Mouse (Mus musculus) heart, adult 18-20 months (tissue): Measurements from ENCODE around the gene Sstr2. TPM values are rescaled to one million over a fixed set of nuclear protein-coding genes. Genes with fewer than 3 reads are reported as not detected.
A peak's percentile ranks its signal among the peaks of the same experiment; 100 is the strongest.

Source experiments
- DNase-seq, 2 experiments: peaks; one replicate each; pipeline ENCODE4 v3.0.0; 2021 to 2022; ENCODE audit warnings: mixed read lengths in 1 of 2
- long read RNA-seq, 2 experiments: library from polyadenylated mRNA; stranded (forward); transcript quantifications; one replicate each; pipeline ENCODE4 v2.0.0; 2021
- total RNA-seq, 2 experiments: library from RNA; stranded (reverse); gene quantifications; 2 replicates each; pipeline ENCODE4 v1.2.3; 2021

Gene Sstr2
- not detected for total RNA-seq
- long read RNA-seq, experiment 1 = 0 reads
- long read RNA-seq, experiment 2 = 0 reads

DNA sequence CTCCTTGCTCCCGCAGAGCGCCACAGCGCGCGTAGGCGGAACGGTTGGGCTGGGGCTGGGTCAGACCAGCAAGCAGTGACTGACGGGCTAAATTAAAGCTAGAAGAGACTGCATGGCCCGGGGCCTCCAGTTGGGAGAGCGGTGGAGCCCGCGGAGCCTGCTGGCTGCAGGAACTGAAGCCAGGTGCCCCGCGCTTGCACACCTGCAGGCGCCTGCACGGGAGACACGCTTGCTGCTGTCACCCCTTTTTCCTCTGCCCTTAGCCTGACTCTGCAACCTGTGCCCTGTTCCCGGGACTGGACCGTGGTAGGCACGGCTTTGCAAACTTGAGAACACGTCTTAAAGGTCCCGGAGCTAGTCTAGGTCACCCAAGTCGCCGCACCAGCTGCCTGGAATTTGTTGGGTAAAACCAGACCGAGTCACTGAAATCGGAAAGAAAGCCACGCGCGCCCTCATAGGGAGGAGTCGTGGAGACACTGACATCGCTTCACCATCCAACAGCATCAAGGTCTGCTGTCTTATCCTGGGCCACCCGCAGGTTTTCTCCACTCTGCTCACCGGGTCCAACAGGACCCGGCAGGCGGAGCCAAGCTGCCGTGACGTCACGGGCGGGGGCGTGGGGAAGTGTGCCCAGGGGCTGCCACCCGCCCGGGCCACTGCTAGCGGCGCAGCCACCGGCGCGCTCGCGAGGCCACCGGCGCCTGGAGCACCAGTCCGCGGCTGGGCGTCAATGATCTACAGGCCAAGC, at the start of gene Sstr2:
Sstr2 (plus strand) TSS at position 671 of the 748 bp plus-strand sequence.
- DNase-seq = peak; percentile 45 to 50

DNA sequence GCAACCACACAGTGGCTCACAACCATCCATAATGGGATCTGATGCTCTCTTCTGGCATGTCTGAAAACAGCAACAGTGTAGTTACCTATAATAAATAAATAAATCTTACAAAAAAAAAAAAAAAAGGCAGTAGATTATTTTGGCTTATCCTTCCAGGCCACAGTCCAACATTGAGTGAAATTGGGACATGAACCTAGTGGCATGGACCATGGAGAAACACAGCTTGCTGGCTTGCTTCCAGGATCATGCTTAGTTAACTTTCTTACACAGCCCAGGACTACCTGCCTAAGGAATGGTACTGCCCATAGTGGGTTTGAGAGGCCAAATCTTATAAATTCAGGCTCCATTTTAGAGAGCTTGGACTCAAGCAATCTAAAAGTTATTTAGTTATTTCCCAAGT, 47.5 kb upstream of the Sstr2 start:
- DNase-seq = no peak

DNA sequence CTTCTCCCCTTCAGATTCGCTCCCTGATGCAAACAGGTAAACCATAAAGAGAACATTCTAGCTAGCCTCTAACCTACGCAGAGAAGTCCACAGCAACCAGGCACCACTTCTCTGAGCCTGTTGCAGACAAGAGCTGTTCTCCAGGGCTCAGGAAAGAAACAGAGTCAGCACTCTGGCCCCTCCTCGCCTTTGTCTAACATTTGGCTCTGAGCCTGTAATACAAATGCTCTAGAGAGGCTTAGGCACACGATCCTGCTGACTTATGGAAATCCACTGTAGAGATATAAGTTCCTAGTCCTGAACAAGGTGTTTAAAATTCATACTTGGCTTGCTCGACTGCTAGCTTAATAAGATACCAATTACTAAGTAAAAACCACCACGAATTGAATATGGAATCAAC, 46.5 kb upstream of the Sstr2 start:
- DNase-seq = no peak

DNA sequence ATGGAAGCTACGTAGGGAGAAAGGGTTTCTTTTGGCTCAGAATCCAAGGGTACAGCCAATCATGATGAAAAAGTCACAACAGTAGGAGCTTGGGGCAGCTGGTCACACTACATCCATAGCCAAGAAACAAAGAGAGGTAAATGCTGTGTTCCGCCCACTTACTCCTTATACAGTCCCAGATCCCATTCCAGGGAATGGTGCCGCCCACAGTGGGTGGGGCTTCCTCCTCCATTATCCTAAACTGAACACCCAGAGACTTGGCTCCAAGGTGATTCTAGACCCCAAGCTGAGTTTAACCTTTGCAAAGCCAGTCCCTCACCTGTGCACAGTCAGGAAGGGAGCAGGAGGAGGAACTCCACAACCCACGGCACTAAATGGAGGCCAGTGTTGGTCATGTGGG, 41.9 kb upstream of the Sstr2 start:
- DNase-seq = no peak

DNA sequence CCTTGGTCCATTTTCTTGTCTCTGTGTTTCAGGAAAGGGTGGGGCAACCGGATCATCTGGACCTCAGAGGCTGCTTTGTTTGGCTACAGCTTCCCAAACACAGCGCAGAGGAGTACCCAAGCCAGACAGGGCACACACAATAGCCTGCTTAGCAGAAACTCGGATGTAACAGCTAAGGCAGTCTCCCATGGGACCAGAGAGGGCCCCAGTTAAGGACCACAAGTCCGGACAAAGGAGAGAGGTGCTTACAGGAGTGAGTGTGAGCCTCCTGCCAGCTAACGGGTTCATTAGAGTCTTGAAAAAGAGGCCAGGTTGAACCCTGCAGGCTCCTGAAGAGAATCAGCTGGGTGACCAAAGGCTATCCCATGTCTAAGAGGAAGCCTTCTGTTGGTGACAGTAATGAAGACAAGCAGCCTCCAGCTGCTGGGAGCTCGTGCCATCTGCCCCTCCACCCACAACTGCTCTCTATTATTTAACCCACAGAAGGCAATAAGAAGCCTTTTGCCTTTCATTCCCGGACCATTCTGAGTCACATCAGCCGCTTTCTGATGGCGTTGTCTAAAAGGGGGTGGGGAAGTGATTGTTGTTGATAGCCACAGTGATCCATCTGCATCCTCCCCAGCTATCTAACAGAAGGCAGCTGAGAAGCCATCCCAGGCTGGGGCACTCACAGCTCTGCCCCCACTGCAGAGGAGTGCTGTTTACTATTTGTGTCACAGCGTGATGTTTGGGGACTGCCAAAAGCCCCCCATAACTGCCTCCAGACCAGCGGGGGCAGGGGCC, 35.1 kb upstream of the Sstr2 start:
- peak; percentile 4 to 12 for DNase-seq

DNA sequence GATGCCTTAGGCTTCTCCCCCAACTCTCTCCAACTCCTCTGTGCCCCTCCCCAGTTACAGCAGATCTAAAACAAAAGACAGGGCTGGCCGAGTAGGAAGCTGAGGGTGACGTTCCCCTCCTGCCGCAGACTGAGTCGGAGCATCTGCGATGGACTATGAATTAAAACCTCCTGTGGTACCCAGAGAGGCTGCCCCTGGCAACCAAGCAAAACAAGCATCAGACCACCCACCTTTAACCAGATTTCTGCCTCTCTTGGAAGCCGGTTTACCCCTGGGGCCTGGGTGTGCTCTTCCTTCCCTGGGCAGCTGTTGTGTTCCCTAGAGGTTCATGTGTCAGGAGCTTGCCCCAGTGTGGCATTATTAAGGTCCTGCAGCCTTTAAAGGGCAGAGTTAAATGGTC, 32.7 kb upstream of the Sstr2 start:
- no peak for DNase-seq

DNA sequence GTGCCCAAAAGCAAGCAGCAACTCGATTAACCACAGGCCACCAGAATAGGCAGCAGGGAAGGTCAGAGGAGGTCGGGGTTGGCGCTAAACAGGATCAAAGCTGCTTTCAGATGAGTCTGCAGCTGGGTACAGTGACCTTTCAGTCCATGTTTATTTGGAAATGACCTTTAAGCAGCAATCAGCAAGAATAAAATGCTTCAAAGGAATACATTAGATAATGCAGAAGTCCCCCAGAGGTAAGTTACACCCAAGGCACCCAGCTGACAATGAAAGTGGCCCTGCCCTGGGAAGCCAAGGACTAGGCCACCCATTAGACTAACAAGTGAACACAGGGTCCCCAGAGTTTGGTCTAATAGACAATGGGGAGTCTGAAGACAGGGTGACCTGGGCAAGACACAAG, 30.2 kb upstream of the Sstr2 start:
- no peak for DNase-seq

DNA sequence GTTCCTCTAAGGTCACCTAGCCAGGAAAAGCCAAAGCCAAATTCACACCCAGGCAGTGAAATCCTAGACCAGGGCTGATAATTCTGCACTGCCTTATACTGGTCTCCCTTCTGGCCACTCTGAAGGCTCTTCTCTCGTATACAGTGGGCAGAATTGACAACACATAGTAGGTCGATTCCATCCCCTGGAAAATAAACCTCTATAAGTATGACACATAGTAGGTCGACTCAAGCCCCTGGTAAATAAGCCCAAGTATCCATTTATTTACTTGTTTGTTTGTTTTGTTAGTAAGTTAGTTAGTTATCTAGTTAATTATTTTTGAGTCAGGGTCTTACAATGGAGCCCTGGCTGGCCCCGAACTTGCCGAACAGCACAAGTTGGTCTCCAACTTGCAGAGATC, 24.0 kb upstream of the Sstr2 start:
- no peak for DNase-seq

DNA sequence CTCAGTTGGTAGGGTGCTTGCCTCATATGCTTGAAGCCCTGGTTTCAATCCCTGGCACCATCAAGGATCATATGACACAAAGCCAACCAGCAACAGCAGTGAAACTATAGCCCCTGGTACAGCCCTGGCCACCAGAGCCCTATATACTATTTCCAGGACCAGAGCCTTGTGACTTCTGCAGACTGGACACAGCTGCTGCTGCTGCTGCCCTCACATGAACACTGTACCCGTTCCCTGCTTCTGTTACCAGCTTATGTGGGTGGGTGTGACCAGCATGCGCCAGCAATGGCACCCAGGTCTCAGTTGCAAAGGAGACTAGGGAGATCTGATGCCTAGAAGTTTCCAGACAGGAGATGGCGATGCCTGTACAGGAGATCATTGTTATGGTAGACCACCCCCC, 21.5 kb upstream of the Sstr2 start:
- no peak for DNase-seq

DNA sequence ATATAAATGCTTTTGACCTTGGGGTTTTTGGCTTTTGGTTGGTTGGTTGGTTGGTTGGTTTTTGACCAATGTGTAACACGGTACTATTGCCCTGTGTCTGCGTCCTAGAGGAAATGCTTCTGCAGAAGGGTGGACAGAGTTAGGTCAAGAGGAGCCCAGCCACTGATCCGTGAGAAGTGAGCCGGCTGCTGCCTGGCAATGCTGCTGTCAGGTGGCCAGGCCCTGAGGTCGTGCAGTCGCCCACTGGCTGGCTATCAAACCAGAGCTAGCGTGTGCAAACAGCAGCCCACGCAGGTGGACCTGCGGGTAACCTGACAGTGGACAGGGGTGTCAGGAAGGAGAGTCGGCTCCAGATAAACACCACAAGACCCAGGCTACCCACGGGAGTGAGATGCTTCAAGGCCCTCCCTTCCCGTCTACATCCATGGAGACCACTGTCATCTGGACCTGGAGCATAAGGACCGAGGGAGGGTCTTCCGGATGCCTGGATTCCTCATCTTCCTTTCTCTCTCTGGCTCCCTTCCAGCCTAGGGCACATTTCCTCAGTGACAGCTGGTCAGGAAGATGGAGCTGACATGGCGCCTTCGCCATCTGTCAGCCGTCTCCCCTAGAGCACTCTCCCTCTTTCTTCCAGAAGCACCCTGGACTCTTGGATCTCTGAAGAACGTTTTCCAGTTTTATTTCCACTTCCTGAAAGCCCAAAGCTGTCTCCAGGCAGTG, 18.5 kb upstream of the Sstr2 start:
- no peak for DNase-seq

DNA sequence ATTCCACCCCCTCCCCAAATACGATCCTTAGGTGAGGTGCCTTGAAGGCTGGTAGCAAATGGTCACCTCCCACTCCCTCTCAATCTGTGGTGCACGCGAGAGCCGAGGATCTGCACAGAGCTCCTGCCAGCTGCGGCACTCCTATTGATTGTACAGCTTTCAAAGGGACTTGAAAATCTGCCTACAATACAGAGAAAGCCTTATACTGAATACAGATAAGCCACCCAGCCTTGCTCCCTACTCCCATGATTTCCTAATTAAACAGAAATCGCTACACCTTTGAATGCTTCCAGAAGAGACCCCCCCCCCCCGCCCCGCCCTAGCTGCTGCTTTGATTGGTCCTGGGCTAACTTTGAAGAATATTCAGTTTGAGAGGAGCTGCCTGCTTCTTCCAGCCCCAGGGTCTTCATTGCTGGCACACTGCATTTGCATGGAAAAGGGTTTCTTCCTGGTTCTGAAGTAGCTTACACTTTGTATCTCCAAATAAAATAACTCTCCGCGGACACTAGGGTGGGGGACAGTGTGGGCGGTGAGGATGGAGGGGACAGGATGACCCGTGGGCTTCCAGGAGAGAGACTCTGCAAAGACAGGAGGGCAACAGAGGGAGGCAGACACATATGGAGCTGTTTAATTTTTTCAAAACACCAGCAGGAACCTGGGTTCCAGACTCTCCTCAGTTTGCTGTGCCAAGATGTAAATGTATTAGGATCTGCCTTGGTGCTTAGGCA, 17.4 kb upstream of the Sstr2 start:
- DNase-seq = no peak

DNA sequence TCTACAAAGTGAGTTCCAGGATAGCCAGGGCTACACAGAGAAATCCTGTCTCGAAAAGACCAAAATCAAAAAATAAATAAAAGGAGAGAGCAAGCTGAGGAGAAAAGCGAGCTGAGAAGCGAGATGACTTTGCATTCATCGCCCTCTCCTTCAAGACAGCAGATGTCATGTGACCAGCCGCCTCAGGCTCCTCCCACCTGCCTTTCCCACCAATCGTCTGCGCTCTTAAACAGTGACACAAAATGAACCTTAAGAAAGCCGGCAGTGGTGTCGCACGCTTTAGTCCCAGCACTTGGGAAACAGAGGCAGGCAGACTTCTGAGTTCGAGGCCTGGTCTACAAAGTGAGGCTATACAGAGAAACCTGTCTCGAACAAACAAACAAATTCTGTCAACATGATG, 11.6 kb upstream of the Sstr2 start:
- DNase-seq = no peak

DNA sequence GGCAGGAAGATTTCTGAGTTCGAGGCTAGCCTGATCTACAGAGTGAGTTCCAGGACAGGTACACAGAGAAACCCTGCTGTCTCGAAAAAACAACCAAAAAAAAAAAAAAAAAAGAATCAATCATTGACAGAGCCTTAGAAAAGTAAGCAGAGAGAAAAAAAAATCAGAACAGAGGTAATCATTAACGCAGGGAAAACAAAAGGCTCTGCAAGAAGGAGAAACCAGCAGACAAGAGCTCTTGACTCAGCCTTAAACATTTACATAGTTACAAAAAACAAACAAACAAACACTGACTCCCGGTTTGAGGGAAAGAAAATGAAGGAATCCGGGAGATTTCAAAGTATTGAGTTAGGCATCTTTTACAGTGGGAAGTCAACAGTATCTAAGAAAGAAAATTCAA, 9.6 kb upstream of the Sstr2 start:
- DNase-seq = no peak

DNA sequence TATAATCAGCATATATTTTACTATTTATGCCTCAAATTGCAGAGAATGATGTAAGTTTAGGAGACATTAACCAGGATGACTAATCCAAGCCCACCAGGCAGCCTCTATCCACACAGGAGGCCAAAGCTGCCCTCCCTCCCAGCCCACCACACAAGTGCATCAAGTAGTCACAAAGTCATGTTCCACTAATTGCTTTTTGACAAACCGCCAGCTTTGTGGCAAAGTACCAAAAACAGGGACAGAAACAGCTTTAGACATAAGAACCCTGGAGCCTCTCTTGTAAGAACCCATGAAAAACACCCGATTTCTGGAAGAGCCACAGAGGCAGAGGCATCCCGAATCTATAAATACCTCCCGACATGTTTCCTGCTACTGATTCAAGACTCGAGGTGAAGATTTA, 8.9 kb upstream of the Sstr2 start:
- DNase-seq = peak in 1 of 2 experiments; percentile 20

DNA sequence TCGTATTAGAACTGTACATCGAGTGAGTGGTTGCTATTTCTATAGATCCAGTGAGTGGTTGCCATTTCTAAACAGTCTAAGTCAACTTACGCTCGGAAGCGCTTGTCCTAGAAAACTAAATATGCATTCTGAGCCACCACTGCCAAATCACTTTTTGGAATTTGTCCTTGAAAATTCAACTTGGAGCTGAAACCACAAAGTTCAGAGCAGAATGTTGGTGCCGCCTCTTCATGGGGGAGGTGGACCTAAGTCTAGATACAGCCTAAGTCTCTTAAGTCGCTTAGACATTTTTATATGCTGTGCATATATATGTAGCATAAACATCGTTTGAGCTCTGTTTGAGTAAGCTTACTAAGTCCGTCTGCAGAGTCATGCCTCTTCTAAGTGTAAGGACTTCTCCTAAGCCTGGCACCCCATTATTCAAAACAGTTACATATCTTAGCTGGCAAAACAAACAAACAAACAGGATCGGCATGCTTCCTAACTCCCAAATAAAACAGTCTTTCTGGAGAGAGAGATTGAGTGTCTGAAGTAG, 8.0 kb upstream of the Sstr2 start:
- no peak for DNase-seq

DNA sequence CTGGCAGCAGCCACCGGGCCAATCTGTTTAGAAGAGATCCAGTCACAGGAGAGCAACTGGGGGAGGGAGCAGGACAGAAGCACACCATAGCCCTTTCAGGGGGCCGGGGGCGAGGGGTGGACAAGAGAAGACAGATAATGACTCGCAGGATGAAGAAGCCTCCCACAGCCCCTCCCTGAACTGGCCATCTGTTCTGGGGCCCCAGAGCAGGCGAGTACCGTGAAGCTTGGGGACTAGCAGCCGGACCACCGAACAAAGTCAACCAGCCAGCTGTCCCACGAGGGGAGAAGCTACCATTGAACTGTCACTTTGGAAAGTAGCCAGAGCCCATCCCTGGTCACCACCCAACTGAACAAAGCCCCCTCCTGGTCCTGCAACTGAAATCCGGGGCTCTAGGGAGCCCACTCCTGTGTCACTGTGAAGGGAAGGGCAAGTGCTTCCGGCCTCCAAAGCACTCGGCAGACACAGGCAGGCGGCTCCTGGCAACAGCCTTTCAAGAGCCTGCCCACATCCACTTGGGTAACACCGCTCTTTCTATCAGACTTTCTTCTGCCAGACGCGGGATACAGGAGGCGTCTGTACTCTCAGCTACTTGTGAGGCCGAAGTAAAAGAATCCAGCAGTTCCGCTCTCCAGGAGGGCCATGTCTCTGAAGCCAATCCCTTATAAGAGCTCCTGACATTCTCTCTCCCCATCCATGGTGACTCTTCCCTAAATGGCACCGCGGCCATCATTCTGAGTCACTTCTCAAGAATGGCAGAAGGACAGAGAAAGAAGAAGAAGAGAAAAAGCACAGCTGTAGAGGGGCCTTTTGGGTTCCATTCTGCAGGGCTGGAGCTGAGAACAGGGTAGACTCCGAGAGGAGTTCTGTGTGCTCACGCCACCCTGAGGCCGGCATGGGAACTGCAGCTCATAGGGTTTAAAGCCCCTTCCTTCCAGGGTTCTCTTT, 7.2 kb upstream of the Sstr2 start:
- DNase-seq = peak; percentile 8 to 49

DNA sequence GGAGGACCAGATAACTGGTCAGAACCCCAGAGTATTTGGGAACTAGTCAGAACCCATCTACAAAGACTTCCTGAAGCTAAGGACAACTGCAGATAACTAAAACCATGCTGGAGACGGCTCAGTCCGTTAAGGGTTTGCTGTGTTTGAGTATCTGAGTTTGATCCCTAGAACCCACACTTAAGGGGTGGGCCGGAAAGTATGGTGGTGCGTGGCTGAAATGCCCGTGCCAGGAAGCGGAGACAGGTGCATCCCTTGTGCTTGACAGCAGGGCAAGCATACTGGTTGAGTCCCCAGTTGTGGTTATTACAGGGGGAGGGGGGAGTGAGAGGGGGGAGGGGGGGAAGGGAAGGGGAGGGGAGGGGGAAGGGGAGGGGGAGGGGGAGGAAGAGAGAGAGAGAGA, 4.7 kb upstream of the Sstr2 start:
- DNase-seq = no peak

DNA sequence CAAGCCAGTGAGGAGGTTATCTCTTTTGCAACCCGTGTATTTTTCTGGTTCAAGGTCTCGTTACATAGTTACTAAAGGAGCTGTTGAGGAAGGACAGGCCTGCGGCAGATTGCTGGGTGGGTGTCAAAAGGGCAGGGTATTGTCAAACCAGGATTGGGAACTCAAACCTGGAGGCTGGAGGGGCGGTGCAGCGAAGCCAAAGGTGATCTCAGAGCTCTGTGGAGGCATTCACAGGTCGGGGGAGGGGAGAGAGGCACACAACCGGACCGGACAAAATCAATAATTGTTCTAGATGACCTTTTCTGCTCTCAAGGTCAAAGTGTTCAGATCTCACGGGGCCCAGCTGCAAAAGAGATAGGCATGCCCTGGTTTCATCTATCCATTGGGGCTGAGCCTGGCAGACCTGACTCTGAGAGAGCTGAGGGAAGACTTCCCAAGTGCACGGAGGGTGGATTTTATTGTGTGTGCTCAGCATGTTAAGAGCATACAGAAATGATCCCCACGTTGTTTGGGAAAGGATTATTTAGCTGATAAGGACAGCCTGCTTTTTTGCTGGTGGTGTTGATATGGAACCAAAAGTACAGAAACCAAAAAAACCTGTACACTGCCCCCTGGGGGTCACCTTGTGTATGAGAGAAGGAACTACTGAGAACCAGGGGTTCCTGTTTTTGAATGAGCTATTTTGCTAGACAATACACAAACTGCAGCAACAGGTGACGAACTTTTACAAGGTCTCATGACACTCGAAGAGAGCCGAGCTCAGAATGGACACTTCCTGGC, 1.8 kb upstream of the Sstr2 start:
- DNase-seq = peak; percentile 29 to 79

DNA sequence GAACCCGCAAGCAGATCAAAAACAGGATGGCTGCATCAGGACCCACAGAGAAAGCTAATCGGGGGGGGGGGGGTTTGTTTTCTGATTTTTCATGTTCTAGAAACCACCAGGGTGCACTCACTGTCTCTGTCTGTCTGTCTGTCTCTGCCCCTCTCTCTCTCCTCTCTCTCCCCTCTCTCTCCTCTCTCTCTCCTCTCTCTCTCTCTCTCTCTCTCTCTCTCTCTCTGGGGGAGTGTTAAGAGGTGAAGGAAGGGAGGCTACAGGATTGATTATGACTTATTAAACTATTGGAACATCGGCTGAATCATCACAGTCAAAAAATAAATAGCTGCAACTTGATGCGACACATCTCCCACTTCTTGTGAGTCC, 855 bp upstream of the Sstr2 start:
- no peak for DNase-seq

DNA sequence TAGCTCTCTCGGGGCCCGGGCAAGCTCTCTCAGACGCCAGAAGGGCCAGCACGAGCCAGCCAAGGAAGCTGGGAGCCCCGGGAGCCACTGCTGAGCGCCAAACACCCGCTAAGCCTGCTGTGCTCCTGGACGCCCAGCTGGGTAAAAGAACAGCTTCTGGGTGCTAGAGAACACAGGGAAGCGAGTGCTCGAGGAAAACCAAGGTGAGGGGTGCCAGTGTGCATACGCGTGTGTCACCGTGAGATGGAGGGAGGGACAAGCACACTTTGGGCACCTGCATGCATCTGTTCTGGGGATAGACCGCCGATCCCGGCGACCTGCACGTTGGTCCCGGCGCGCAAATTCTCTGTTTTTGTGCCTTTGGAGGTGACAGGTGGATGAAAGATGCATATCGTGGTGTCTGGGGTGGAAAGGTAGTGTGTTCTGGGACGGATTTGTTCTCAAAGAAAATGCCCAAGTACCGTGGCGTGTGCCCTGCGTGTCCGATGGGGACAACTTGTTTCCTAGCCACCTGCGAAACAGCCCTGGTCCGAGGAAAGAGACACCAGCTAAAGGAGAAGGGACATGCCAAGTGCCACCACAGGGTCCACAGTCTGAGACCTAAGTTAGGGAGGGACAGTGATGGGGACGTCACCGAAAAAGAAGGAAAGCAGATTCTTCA, 408 bp downstream of the Sstr2 start:
- DNase-seq = no peak
